Mouse (Mus musculus): ENCODE measurements around the gene Myo5a.

GRCm38 (mm10) chr9:75244527-75244926 is 173.7 kb downstream of the Myo5a start:
- TF ChIP-seq POLR2A (IDR thresholded peaks at IDR 0.05; ENCODE audit: borderline replicate concordance, insufficient read depth, low read length) (no peak), CTCF (IDR thresholded peaks at IDR 0.05; ENCODE audit: borderline replicate concordance, insufficient read depth, low read depth, low read length) (no peak)

Data from cerebellum, adult 2 months (tissue).